Comparison of ENCODE assay signal across 10 mouse cellular contexts in genomic region chr3:85773425-85773824, GRCm38 (mm10). TPM values are rescaled to one million over a fixed set of nuclear protein-coding genes. Genes with fewer than 3 reads are reported as not detected.
DNase-seq lines count a peak whose midpoint lies in the region; ATAC-seq and TF ChIP-seq lines count a peak whose summit lies in the region.
"Had no signal": no experiment of that assay in that cellular context is flagged by ENCODE, and none has a peak within 500 bp of the region (broad histone marks: within the 10 kb centered on the region; RNA-seq: fewer than 3 reads in every experiment).

No protein-coding gene starts in this region.

- H3K9ac ChIP-seq in hindbrain, postnatal 0 days (replicated peaks; ENCODE audit: low read length): no peak overlapping the region

- H3K4me1 ChIP-seq in hindbrain, postnatal 0 days (ENCODE audit: insufficient read depth, low read length): no peaks in the 10 kb centered on the region
- no peaks in the 10 kb centered on the region for H3K4me1 ChIP-seq in hindbrain, embryonic 10.5 days (replicated peaks)
- no peaks in the 10 kb centered on the region for H3K4me1 ChIP-seq in G1E (ENCODE audit: insufficient read depth, low read depth, low read length)

- no peaks in the 10 kb centered on the region for H3K36me3 ChIP-seq in hindbrain, postnatal 0 days (ENCODE audit: insufficient read depth, low read length)
- H3K36me3 ChIP-seq in hindbrain, embryonic 10.5 days: no peaks in the 10 kb centered on the region
- H3K36me3 ChIP-seq in G1E (replicated peaks): no peaks in the 10 kb centered on the region

- H3K4me2 ChIP-seq in hindbrain, postnatal 0 days (ENCODE audit: low read depth, low read length): no peak overlapping the region

- H3K27me3 ChIP-seq in hindbrain, postnatal 0 days (ENCODE audit: insufficient read depth, low read length): no peaks in the 10 kb centered on the region
- H3K27me3 ChIP-seq in hindbrain, embryonic 10.5 days (ENCODE audit: insufficient read depth, poor library complexity, severe bottlenecking): no peaks in the 10 kb centered on the region
- peaks cover 3% of the 10 kb centered on the region; the same call in 1 of the 2 replicates for H3K27me3 ChIP-seq in G1E (ENCODE audit: insufficient read depth, low read length)

- peak; percentile 59 for TF ChIP-seq CTCF in hindbrain, postnatal 0 days (IDR thresholded peaks at IDR 0.05; ENCODE audit: low read depth)
- 0 out of 2 replicates have a peak, but pooled peaks have one; percentile 21 for TF ChIP-seq CTCF in G1E (IDR thresholded peaks at IDR 0.05; ENCODE audit: low read depth, low read length)

- intact Hi-C loops in gastrocnemius, postnatal 14 days (cut with DNase I; ENCODE audit: low total_unique reads): no loop called here

- peak; percentile 13 for DNase-seq in cerebellum, adult 11 months
- peak; percentile 65 for DNase-seq in hindbrain, postnatal 0 days (ENCODE audit: low spot score)
- no peak for DNase-seq in hindbrain, embryonic 10.5 days (ENCODE audit: low spot score)
- DNase-seq in G1E (ENCODE audit: low spot score): no peak
- DNase-seq in cerebellum, postnatal 14 days: peak; percentile 18 to 24
- no peak for DNase-seq in thymus, postnatal 36 days
- DNase-seq in gastrocnemius, postnatal 14 days: no peak
- DNase-seq: layer of hippocampus, postnatal 36 days had no signal

- no peak overlapping the region for H3K27ac ChIP-seq in hindbrain, postnatal 0 days
- no peak overlapping the region for H3K27ac ChIP-seq in hindbrain, embryonic 10.5 days

- 38% methylated on average over 3 of the region's 3 CpGs for WGBS in hindbrain, postnatal 0 days
- WGBS in hindbrain, embryonic 10.5 days: 50% methylated on average over 3 of the region's 3 CpGs

- no peak for ATAC-seq in cerebellum, adult (ENCODE audit: insufficient number of reproducible peaks, low FRiP score, low TSS enrichment)
- no peak for ATAC-seq in hindbrain, postnatal 0 days
- ATAC-seq in G1E (ENCODE audit: extremely low read depth, insufficient number of reproducible peaks, low FRiP score, poor library complexity, severe bottlenecking): no peak
- ATAC-seq: hindbrain, embryonic 16.5 days had no signal

- H3K4me3 ChIP-seq in hindbrain, postnatal 0 days (ENCODE audit: low read length): no peak overlapping the region
- no peak overlapping the region for H3K4me3 ChIP-seq in hindbrain, embryonic 10.5 days
- no peak overlapping the region for H3K4me3 ChIP-seq in G1E (ENCODE audit: low read depth, low read length)

- no peaks in the 10 kb centered on the region for H3K9me3 ChIP-seq in hindbrain, postnatal 0 days (ENCODE audit: low read length)
- H3K9me3 ChIP-seq in hindbrain, embryonic 10.5 days: no peaks in the 10 kb centered on the region
- H3K9me3 ChIP-seq in G1E (replicated peaks): no peaks in the 10 kb centered on the region

RNA-seq across cellular contexts. Expression of gene Fam160a1, which starts 43.7 kb away (rescaled TPM):
- 1.2 and 1.8 TPM in 2 replicates for total RNA-seq in hindbrain, postnatal 0 days (2014; rRNA removed)
- 0.45 and 0.48 TPM in 2 replicates for polyA plus RNA-seq in hindbrain, postnatal 0 days (2015; fragmentation: Nextera tagmentation; extraction: Ambion mirVana)
- 0.64 and 1.1 TPM in 2 replicates for polyA plus RNA-seq in hindbrain, embryonic 10.5 days (2016; fragmentation: Nextera tagmentation; extraction: Ambion mirVana)
- not detected in 2 replicates for total RNA-seq in G1E (2014; fragmentation: Nextera tagmentation)
- total RNA-seq in G1E (2017): 0.16 TPM in 1 of 2 replicates, not detected in the other
- polyA plus RNA-seq in G1E (2012): not detected in 2 replicates
- total RNA-seq in gastrocnemius, postnatal 14 days (2021): 10 to 100 TPM; 46.9 to 59.1 TPM

Comparison
In these comparisons a context has a peak if more than half of its experiments do, and no peak if none do; other contexts are left out.
1. DNase-seq: peak in cerebellum, adult 11 months (single experiment), hindbrain, postnatal 0 days (single experiment) and cerebellum, postnatal 14 days (2 of 2); none in hindbrain, embryonic 10.5 days (single experiment), G1E (single experiment), thymus, postnatal 36 days (0 of 2) and gastrocnemius, postnatal 14 days (single experiment).
2. RNA of gene Fam160a1, which starts 43.7 kb away (total RNA-seq): 46.9 to 59.1 TPM in gastrocnemius, postnatal 14 days; 1.2 to 1.8 TPM in hindbrain, postnatal 0 days and 0.16 TPM in G1E; every median in the first group is over 10 times any median in the second.